Mouse (Mus musculus): ENCODE results near the gene Gpr137. TPM values are rescaled to one million over a fixed set of nuclear protein-coding genes. Genes with fewer than 3 reads are reported as not detected.

The Gpr137 gene
- total RNA-seq, 2 experiments from 2014 or later = 15.7 to 16.1 TPM

GRCm38 (mm10) chr19:6948186-6948585, 5.9 kb upstream of the Gpr137 start:
- no peak for ATAC-seq (replicated peaks; ENCODE audit: low FRiP score, low TSS enrichment, poor library complexity, severe bottlenecking)

- ATAC-seq (replicated peaks; ENCODE audit: low FRiP score, low TSS enrichment, poor library complexity, severe bottlenecking) = no peak
Observed at GRCm38 (mm10) chr19:6947742-6948141, 5.5 kb upstream of the Gpr137 start.

GRCm38 (mm10) chr19:6943709-6944108, 1.4 kb upstream of the Gpr137 start:
- ATAC-seq (replicated peaks; ENCODE audit: low FRiP score, low TSS enrichment, poor library complexity, severe bottlenecking) = no peak

- no peak for ATAC-seq (replicated peaks; ENCODE audit: low FRiP score, low TSS enrichment, poor library complexity, severe bottlenecking)
Observed at GRCm38 (mm10) chr19:6942764-6943163, 484 bp upstream of the Gpr137 start.

GRCm38 (mm10) chr19:6941372-6942248, 670 bp downstream of the Gpr137 start, which contains the start of gene Bad:
TSS of gene Bad (plus strand) at chr19:6941861.
- peak; percentile 67 for ATAC-seq (replicated peaks; ENCODE audit: low FRiP score, low TSS enrichment, poor library complexity, severe bottlenecking)

- no peak for ATAC-seq (replicated peaks; ENCODE audit: low FRiP score, low TSS enrichment, poor library complexity, severe bottlenecking)
Observed at GRCm38 (mm10) chr19:6940396-6941351, 1.6 kb downstream of the Gpr137 start.

GRCm38 (mm10) chr19:6939106-6940002, 2.9 kb downstream of the Gpr137 start:
- ATAC-seq (replicated peaks; ENCODE audit: low FRiP score, low TSS enrichment, poor library complexity, severe bottlenecking) = no peak

GRCm38 (mm10) chr19:6937541-6938465, 4.5 kb downstream of the Gpr137 start:
- no peak for ATAC-seq (replicated peaks; ENCODE audit: low FRiP score, low TSS enrichment, poor library complexity, severe bottlenecking)

- ATAC-seq (replicated peaks; ENCODE audit: low FRiP score, low TSS enrichment, poor library complexity, severe bottlenecking) = no peak
Observed at GRCm38 (mm10) chr19:6936299-6936698, 6.0 kb downstream of the Gpr137 start.

GRCm38 (mm10) chr19:6934195-6934977, 7.9 kb downstream of the Gpr137 start, which contains the start of gene Kcnk4:
TSS of gene Kcnk4 (minus strand) at chr19:6934515.
- no peak for ATAC-seq (replicated peaks; ENCODE audit: low FRiP score, low TSS enrichment, poor library complexity, severe bottlenecking)

GRCm38 (mm10) chr19:6933436-6934194, 8.7 kb downstream of the Gpr137 start:
- peak; percentile 50 for ATAC-seq (replicated peaks; ENCODE audit: low FRiP score, low TSS enrichment, poor library complexity, severe bottlenecking)

GRCm38 (mm10) chr19:6933102-6933435, 9.2 kb downstream of the Gpr137 start:
- no peak for ATAC-seq (replicated peaks; ENCODE audit: low FRiP score, low TSS enrichment, poor library complexity, severe bottlenecking)

GRCm38 (mm10) chr19:6932018-6932417, 10.3 kb downstream of the Gpr137 start:
- no peak for ATAC-seq (replicated peaks; ENCODE audit: low FRiP score, low TSS enrichment, poor library complexity, severe bottlenecking)

GRCm38 (mm10) chr19:6931002-6931401, 11.3 kb downstream of the Gpr137 start:
- ATAC-seq (replicated peaks; ENCODE audit: low FRiP score, low TSS enrichment, poor library complexity, severe bottlenecking) = no peak

- ATAC-seq (replicated peaks; ENCODE audit: low FRiP score, low TSS enrichment, poor library complexity, severe bottlenecking) = no peak
Observed at GRCm38 (mm10) chr19:6928080-6928479, 14.2 kb downstream of the Gpr137 start.

- ATAC-seq (replicated peaks; ENCODE audit: low FRiP score, low TSS enrichment, poor library complexity, severe bottlenecking) = no peak
Observed at GRCm38 (mm10) chr19:6926559-6927255, 15.6 kb downstream of the Gpr137 start.

Measured in megakaryocyte-erythroid progenitor cell, adult 5-6 weeks (primary cell).